Mouse (Mus musculus) limb, embryonic 14.5 days (tissue): ENCODE data around the gene Klhl8. TPM values are rescaled to one million over a fixed set of nuclear protein-coding genes. Genes with fewer than 3 reads are reported as not detected.
"Not testable (repeated sequence)": the region's sequence is repeated elsewhere in the genome, so short reads cannot be mapped to it uniquely, and the experiment has no call there.

Experiments
- ATAC-seq: fragments of 200-750 bp; cut with Nextera tagmentation; 2 replicates; pipeline ENCODE4 v1.8.0; 2017; ENCODE audit warnings: low read depth, moderate number of reproducible peaks, moderate TSS enrichment; ENCODE audit not compliant: low FRiP score
- DNase-seq: peaks from one replicate; pipeline ENCODE4 v3.0.0-alpha.2; 2015; ENCODE audit warnings: low spot score
- H3K27ac ChIP-seq: fragments of 300-500 bp; sonication (generic); replicated peaks from 2 replicates; pipeline ENCODE4 v1.5.1; 2014; ENCODE audit warnings: low read depth, mild to moderate bottlenecking, low read length, moderate library complexity, mixed read lengths
- H3K27me3 ChIP-seq: fragments of 300-500 bp; sonication (generic); 2 replicates; pipeline ENCODE4 v1.6.1; 2014; ENCODE audit warnings: low read length, mixed read lengths; ENCODE audit not compliant: control insufficient read depth, insufficient read depth
- H3K36me3 ChIP-seq: fragments of 300-500 bp; sonication (generic); 2 replicates; pipeline ENCODE4 v1.6.1; 2014; ENCODE audit warnings: mild to moderate bottlenecking, low read length, moderate library complexity, mixed read lengths; ENCODE audit not compliant: control insufficient read depth, insufficient read depth
- H3K4me1 ChIP-seq: fragments of 300-500 bp; sonication (generic); 2 replicates; pipeline ENCODE4 v1.6.1; 2014; ENCODE audit warnings: antibody characterized with exemption, low read length, mixed read lengths; ENCODE audit not compliant: control insufficient read depth, insufficient read depth
- H3K4me2 ChIP-seq: fragments of 300-500 bp; sonication (generic); replicated peaks from 2 replicates; pipeline ENCODE4 v1.6.1; 2014; ENCODE audit warnings: low read depth, mild to moderate bottlenecking, low read length, moderate library complexity; ENCODE audit not compliant: severe bottlenecking
- H3K4me3 ChIP-seq: fragments of 300-500 bp; sonication (generic); replicated peaks from 2 replicates; pipeline ENCODE4 v1.5.1; 2014; ENCODE audit warnings: low read length
- H3K9ac ChIP-seq: fragments of 300-500 bp; sonication (generic); 2 replicates; pipeline ENCODE4 v1.6.1; 2014; ENCODE audit warnings: mild to moderate bottlenecking, low read depth, low read length, moderate library complexity; ENCODE audit not compliant: severe bottlenecking
- H3K9me3 ChIP-seq: fragments of 300-500 bp; sonication (generic); 2 replicates; pipeline ENCODE4 v1.6.1; 2016; ENCODE audit warnings: low read length; ENCODE audit not compliant: control insufficient read depth
- POLR2A ChIP-seq: fragments of 200-500 bp; IDR thresholded peaks from 2 replicates; pipeline ENCODE4 v1.8.0; 2012; ENCODE audit warnings: inconsistent platforms, mild to moderate bottlenecking, moderate library complexity, borderline replicate concordance; ENCODE audit not compliant: insufficient read depth, insufficient read length; ENCODE audit errors: extremely low read depth
- WGBS: fragments of 180-500 bp; shearing (Covaris S2); extraction: QIAGEN DNeasy Blood & Tissue Kit; methylation state at CpG from one replicate; pipeline ENCODE4 v1.1.7; 2014; 5-methylcytosine and 5-hydroxymethylcytosine counted together
- polyA plus RNA-seq, 2 experiments: library from polyadenylated mRNA; depleted of rRNA in 1 of 2; stranded (reverse) in 1 of 2; unstranded in 1 of 2; fragments of >200 nt; fragmentation: Nextera tagmentation in 1 of 2; extraction: Ambion mirVana in 1 of 2; gene quantifications; 2 replicates each; pipeline versions ENCODE4 v1.2.1 to v1.2.3; 2012 to 2014

Gene Klhl8
- polyA plus RNA-seq (2012; rRNA removed) (11.7 and 11.8 TPM in 2 replicates), polyA plus RNA-seq (2014; fragmentation: Nextera tagmentation; extraction: Ambion mirVana) (14.8 and 15.5 TPM in 2 replicates)

DNA sequence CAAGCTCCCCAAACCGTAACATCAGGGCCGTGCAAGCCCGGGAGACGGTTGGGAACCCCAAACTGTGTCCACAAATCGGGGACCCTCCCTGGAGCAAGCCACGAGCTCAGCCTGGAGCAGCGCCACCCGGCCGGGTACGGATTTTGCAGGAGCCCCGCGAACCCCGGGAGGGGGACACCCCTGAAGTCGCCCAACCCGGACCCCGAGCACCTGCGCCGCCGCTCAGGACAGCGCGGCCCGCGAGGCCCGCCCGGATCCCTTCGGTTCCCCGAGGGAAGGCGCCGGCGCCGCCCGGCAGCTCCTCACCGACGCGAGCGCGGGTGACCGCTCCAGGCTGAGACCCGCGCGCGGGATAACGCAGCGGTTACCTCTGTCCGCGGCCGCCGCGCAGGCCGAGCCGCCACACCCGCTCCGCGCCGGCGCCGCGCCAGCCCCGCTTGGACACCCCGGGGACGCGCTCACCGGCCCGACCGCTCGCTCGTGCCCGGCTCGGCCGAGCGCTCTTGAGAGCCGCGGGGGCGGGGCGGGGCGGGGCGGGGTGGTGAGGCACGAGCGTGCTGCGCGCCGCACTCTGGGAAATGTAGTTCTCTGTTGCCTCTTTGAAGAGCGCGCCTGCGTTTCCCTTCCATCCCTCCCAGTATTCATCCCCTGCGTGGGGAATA lies at the start of gene Klhl8:
Klhl8 (minus strand) TSS at position 512 of the 662 bp plus-strand sequence.
- Histone ChIP-seq H3K4me2 (peak within 1 kb of the TSS; percentile 73), H3K27me3 (no peaks in the 10 kb centered on the region), H3K27ac (no peak within 1 kb of the TSS), H3K4me1 (no peaks in the 10 kb centered on the region), H3K36me3 (no peaks in the 10 kb centered on the region), H3K4me3 (peak within 1 kb of the TSS; percentile 68), H3K9ac (peak within 1 kb of the TSS; percentile 85), H3K9me3 (no peaks in the 10 kb centered on the region)
- ATAC-seq (peak; percentile 96), DNase-seq (peak; percentile 87)
- TF ChIP-seq POLR2A, result no peak
- 1% methylated on average over 37 of the region's 86 CpGs for WGBS

- Histone ChIP-seq H3K9me3 (no peaks in the 10 kb centered on the region), H3K27ac (no peak overlapping the region), H3K4me3 (no peak overlapping the region), H3K27me3 (no peaks in the 10 kb centered on the region), H3K4me2 (no peak overlapping the region), H3K36me3 (no peaks in the 10 kb centered on the region), H3K4me1 (no peaks in the 10 kb centered on the region), H3K9ac (no peak overlapping the region)
- ATAC-seq (no peak), DNase-seq (no peak)
- 71% methylated on average over 5 of the region's 5 CpGs for whole genome bisulfite sequencing
- no peak for TF ChIP-seq POLR2A
Measured at GRCm38 (mm10) chr5:103954638-103955037, 43.6 kb upstream of the Klhl8 start.

DNA sequence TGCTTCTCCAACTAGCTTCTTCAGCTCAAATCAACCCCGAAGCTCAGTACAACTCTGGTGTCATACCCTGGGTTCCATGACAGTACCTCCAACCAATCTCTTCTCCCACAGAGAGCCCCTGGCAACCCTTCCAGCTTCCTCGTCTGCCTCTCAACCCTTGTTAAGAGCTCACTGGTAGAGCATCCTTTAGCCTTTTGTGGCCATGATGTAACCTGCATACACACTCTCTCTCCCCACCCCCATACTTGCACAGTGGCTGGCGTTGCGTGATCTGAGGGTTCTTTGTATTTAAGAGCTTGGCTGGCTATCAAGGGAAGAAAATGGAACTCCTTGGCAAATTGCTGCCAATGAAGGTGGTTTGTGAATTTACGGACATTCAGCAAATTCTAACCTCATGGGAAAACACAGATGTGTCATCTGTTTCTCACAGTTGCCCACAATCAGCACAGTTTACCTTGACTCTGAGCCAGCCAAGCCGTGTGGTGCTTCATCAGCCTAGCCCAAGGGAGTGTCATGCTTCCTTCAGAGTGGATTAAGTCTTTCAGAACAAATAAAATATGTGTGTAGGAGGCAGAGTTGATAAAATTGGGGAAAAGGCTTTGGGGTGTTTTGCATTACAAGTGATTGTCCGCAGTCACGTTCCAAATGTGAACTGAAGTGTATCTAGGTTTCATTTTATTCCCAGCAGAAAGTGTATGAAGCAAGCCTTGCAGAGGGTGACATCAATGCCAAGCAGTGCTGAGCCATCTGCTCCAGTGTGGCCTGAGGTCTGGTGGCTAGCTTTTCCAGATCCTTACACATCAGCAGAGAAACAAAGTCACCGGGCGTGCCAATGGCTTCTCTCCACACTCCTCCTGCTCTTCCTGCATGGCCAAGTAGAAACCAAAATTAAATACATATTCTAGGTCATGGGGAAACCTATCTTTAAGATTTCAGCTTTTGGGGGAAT lies 42.4 kb upstream of the Klhl8 start:
- no peak for TF ChIP-seq POLR2A
- H3K4me3 ChIP-seq, result no peak overlapping the region
- WGBS, result 68% methylated on average over 10 of the region's 10 CpGs
- ATAC-seq (no peak), DNase-seq (no peak)
- no peaks in the 10 kb centered on the region for H3K27me3 ChIP-seq
- H3K4me2 ChIP-seq, result no peak overlapping the region
- H3K9ac ChIP-seq, result no peak overlapping the region
- H3K4me1 ChIP-seq, result no peaks in the 10 kb centered on the region
- no peaks in the 10 kb centered on the region for H3K36me3 ChIP-seq
- no peaks in the 10 kb centered on the region for H3K9me3 ChIP-seq
- H3K27ac ChIP-seq, result no peak overlapping the region

DNA sequence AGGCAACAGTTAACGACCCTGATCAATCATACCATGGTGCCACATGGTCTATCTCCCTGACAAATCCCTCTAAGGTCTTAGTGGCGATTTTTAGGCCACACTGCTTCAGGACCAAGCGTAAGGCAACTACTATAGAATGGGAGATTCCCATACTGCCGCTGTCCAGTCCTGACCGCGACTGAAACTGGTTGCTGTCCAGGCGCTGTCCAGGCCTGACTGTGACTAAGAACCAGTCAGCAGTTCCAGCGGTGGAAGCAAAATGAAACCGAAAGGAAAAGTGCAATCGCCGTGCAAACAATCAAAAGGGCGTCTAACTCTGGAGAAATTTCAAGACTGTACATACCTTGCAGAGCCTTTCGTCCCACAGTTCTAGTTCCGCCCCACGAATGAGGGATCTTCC lies 39.1 kb upstream of the Klhl8 start:
- H3K27ac ChIP-seq, H3K4me2 ChIP-seq, H3K9me3 ChIP-seq, DNase-seq, H3K27me3 ChIP-seq, ATAC-seq, H3K36me3 ChIP-seq, H3K4me1 ChIP-seq, H3K4me3 ChIP-seq, H3K9ac ChIP-seq: not testable (repeated sequence)
- WGBS, result 91% methylated on average over 15 of the region's 15 CpGs

GRCm38 (mm10) chr5:103943183-103943582 lies 32.1 kb upstream of the Klhl8 start:
- Histone ChIP-seq H3K9me3 (no peaks in the 10 kb centered on the region), H3K27ac (no peak overlapping the region), H3K27me3 (no peaks in the 10 kb centered on the region), H3K9ac (no peak overlapping the region), H3K4me2 (no peak overlapping the region), H3K4me3 (no peak overlapping the region), H3K4me1 (peaks cover 10% of the 10 kb centered on the region; the same call in 1 of the 2 replicates), H3K36me3 (no peaks in the 10 kb centered on the region)
- TF ChIP-seq POLR2A, result no peak
- DNase-seq (no peak), ATAC-seq (no peak)
- WGBS, result 40% methylated on average over 6 of the region's 6 CpGs
